ENCODE assay signal across 8 mouse cellular contexts in genomic region chr7:144678241-144679030, GRCm38 (mm10).
A peak's percentile ranks its signal among the peaks of the same experiment; 100 is the strongest.
DNase-seq lines count a peak whose midpoint lies in the region; ATAC-seq and TF ChIP-seq lines count a peak whose summit lies in the region.

No protein-coding gene starts in this region.

- DNase-seq in testis, postnatal 14 days (ENCODE audit: low spot score) = no peak
- no peak for DNase-seq in hindbrain, postnatal 0 days (ENCODE audit: low spot score)
- DNase-seq in thymus, postnatal 25 days = no peak
- no peak for DNase-seq in right cerebral cortex, postnatal 25 days

- H3K4me3 ChIP-seq in testis, adult 2 months (ENCODE audit: control insufficient read depth, low read depth, low read length) = peak overlapping the region; percentile 77
- H3K4me3 ChIP-seq in forebrain, embryonic 13.5 days = peak overlapping the region; percentile 42
- peak overlapping the region; percentile 44 for H3K4me3 ChIP-seq in hindbrain, postnatal 0 days (ENCODE audit: low read length)
- peak overlapping the region; percentile 52 for H3K4me3 ChIP-seq in lung, embryonic 15.5 days

- H3K27me3 ChIP-seq in testis, adult 2 months (ENCODE audit: control insufficient read depth, insufficient read depth, low read length) = no peaks in the 10 kb centered on the region
- H3K27me3 ChIP-seq in forebrain, embryonic 13.5 days = peaks cover 40% of the 10 kb centered on the region
- 0 out of 2 replicates have a peak, but pooled peaks cover 18% of the 10 kb centered on the region for H3K27me3 ChIP-seq in hindbrain, postnatal 0 days (ENCODE audit: insufficient read depth, low read length)
- H3K27me3 ChIP-seq in lung, embryonic 15.5 days = peaks cover 20% of the 10 kb centered on the region

- H3K36me3 ChIP-seq in testis, adult 2 months (ENCODE audit: control insufficient read depth, insufficient read depth, low read length) = no peaks in the 10 kb centered on the region
- no peaks in the 10 kb centered on the region for H3K36me3 ChIP-seq in forebrain, embryonic 13.5 days (ENCODE audit: poor library complexity, severe bottlenecking)
- no peaks in the 10 kb centered on the region for H3K36me3 ChIP-seq in hindbrain, postnatal 0 days (ENCODE audit: insufficient read depth, low read length)
- no peaks in the 10 kb centered on the region for H3K36me3 ChIP-seq in lung, embryonic 15.5 days

- H3K4me2 ChIP-seq in forebrain, embryonic 13.5 days = peak overlapping the region; percentile 68
- H3K4me2 ChIP-seq in hindbrain, postnatal 0 days (ENCODE audit: low read depth, low read length) = peak overlapping the region; percentile 83
- peak overlapping the region; percentile 87 for H3K4me2 ChIP-seq in lung, embryonic 15.5 days

- TF ChIP-seq CTCF in testis, adult 2 months (IDR thresholded peaks at IDR 0.05; ENCODE audit: control insufficient read depth, insufficient read depth, insufficient replicate concordance, low read depth, low read length) = no peak
- no peak for TF ChIP-seq CTCF in hindbrain, postnatal 0 days (IDR thresholded peaks at IDR 0.05; ENCODE audit: low read depth)

- H3K4me1 ChIP-seq in testis, adult 2 months (ENCODE audit: control insufficient read depth, insufficient read depth, low read length) = peaks cover 8% of the 10 kb centered on the region
- peaks cover 25% of the 10 kb centered on the region for H3K4me1 ChIP-seq in forebrain, embryonic 13.5 days
- H3K4me1 ChIP-seq in hindbrain, postnatal 0 days (ENCODE audit: insufficient read depth, low read length) = peaks cover 4% of the 10 kb centered on the region; the same call in 1 of the 2 replicates
- H3K4me1 ChIP-seq in lung, embryonic 15.5 days = peaks cover 47% of the 10 kb centered on the region

- H3K9ac ChIP-seq in forebrain, embryonic 13.5 days = peak overlapping the region; percentile 61
- H3K9ac ChIP-seq in hindbrain, postnatal 0 days (replicated peaks; ENCODE audit: low read length) = no peak overlapping the region; the same call in 1 of the 2 replicates
- H3K9ac ChIP-seq in lung, embryonic 15.5 days = peak overlapping the region; percentile 52

- ATAC-seq in forebrain, embryonic 13.5 days = no peak
- no peak for ATAC-seq in hindbrain, postnatal 0 days
- no peak; the same call in 1 of the 2 replicates for ATAC-seq in lung, embryonic 15.5 days (ENCODE audit: borderline replicate concordance, extremely low read depth, low FRiP score, low TSS enrichment)
- ATAC-seq in erythroblast, adult 5-6 weeks (replicated peaks; ENCODE audit: low FRiP score, poor library complexity, severe bottlenecking) = no peak

- no peak for TF ChIP-seq POLR2A in testis, adult 2 months (IDR thresholded peaks at IDR 0.05; ENCODE audit: control insufficient read depth, low read depth, low read length)

- 9% methylated on average over 68 of the region's 68 CpGs for WGBS in forebrain, embryonic 13.5 days
- 7% methylated on average over 68 of the region's 68 CpGs for WGBS in hindbrain, postnatal 0 days
- WGBS in lung, embryonic 15.5 days = 4% methylated on average over 65 of the region's 68 CpGs

- H3K27ac ChIP-seq in testis, adult 2 months (ENCODE audit: control insufficient read depth, insufficient read depth, low read depth, low read length) = no peak overlapping the region
- no peak overlapping the region for H3K27ac ChIP-seq in forebrain, embryonic 13.5 days
- H3K27ac ChIP-seq in hindbrain, postnatal 0 days = no peak overlapping the region
- H3K27ac ChIP-seq in lung, embryonic 15.5 days = peak overlapping the region; percentile 35; the same call in 1 of the 2 replicates

- H3K9me3 ChIP-seq in forebrain, embryonic 13.5 days (replicated peaks) = no peaks in the 10 kb centered on the region
- no peaks in the 10 kb centered on the region for H3K9me3 ChIP-seq in hindbrain, postnatal 0 days (ENCODE audit: low read length)
- no peaks in the 10 kb centered on the region for H3K9me3 ChIP-seq in lung, embryonic 15.5 days
